Mouse (Mus musculus) lung, postnatal 0 days (tissue): ENCODE results near the gene Acad8. TPM values are rescaled to one million over a fixed set of nuclear protein-coding genes. Genes with fewer than 3 reads are reported as not detected.

ENCODE experiments used
- ATAC-seq: fragments of 200-750 bp; cut with Nextera tagmentation; 2 replicates; pipeline ENCODE4 v1.8.0; 2017; ENCODE audit warnings: moderate library complexity
- DNase-seq: peaks from one replicate; pipeline ENCODE4 v3.0.0-alpha.2; 2016; ENCODE audit warnings: low spot score
- H3K27ac ChIP-seq: fragments of 300-500 bp; sonication (generic); 2 replicates; pipeline ENCODE4 v1.5.1; 2014; ENCODE audit warnings: antibody characterized with exemption, mild to moderate bottlenecking, low read length, mixed read lengths
- H3K27me3 ChIP-seq: fragments of 300-500 bp; sonication (generic); replicated peaks from 2 replicates; pipeline ENCODE4 v1.6.1; 2014; ENCODE audit warnings: low read length, mixed read lengths; ENCODE audit not compliant: insufficient read depth
- H3K36me3 ChIP-seq: fragments of 300-500 bp; sonication (generic); 2 replicates; pipeline ENCODE4 v1.6.1; 2014; ENCODE audit warnings: low read length, mixed read lengths; ENCODE audit not compliant: insufficient read depth
- H3K4me1 ChIP-seq: fragments of 300-500 bp; sonication (generic); 2 replicates; pipeline ENCODE4 v1.6.1; 2014; ENCODE audit warnings: antibody characterized with exemption, low read depth, low read length, mixed read lengths; ENCODE audit not compliant: insufficient read depth
- H3K4me2 ChIP-seq: fragments of 300-500 bp; sonication (generic); replicated peaks from 2 replicates; pipeline ENCODE4 v1.6.1; 2014; ENCODE audit warnings: low read depth, mild to moderate bottlenecking, low read length, moderate library complexity, mixed read lengths
- H3K4me3 ChIP-seq: fragments of 300-500 bp; sonication (generic); 2 replicates; pipeline ENCODE4 v1.5.1; 2014; ENCODE audit warnings: low read depth, low read length
- H3K9ac ChIP-seq: fragments of 300-500 bp; sonication (generic); replicated peaks from 2 replicates; pipeline ENCODE4 v1.6.1; 2014; ENCODE audit warnings: low read depth, mild to moderate bottlenecking
- H3K9me3 ChIP-seq: fragments of 300-500 bp; sonication (generic); 2 replicates; pipeline ENCODE4 v1.6.1; 2016; ENCODE audit warnings: low read length, mixed read lengths
- CTCF ChIP-seq: IDR thresholded peaks from 2 replicates; pipeline ENCODE4 v1.5.1; 2016; ENCODE audit warnings: antibody characterized with exemption, mild to moderate bottlenecking
- EP300 ChIP-seq: IDR thresholded peaks from 2 replicates; pipeline ENCODE4 v1.6.1; 2016; ENCODE audit warnings: antibody characterized with exemption, mild to moderate bottlenecking, control low read depth
- WGBS: fragments of 180-500 bp; shearing (Covaris S2); extraction: QIAGEN DNeasy Blood & Tissue Kit; methylation state at CpG from one replicate; pipeline ENCODE4 v1.1.7; 2014; 5-methylcytosine and 5-hydroxymethylcytosine counted together
- polyA plus RNA-seq: library from polyadenylated mRNA; unstranded; fragments of >200 nt; fragmentation: Nextera tagmentation; extraction: Ambion mirVana; gene quantifications from 2 replicates; pipeline ENCODE4 v1.2.1, GENCODE M21; 2015

The Acad8 gene
- polyA plus RNA-seq, 1 experiment from 2014 or later: 31.6 TPM

- no peak overlapping the region; the same call in 1 of the 2 replicates for H3K4me2 ChIP-seq
- H3K4me3 ChIP-seq: no peak overlapping the region
- H3K27ac ChIP-seq: no peak overlapping the region
- H3K27me3 ChIP-seq: no peaks in the 10 kb centered on the region
- peak; percentile 7 for DNase-seq
- ATAC-seq: no peak
- no peaks in the 10 kb centered on the region for H3K36me3 ChIP-seq
- WGBS: 19% methylated on average over 1 of the region's 1 CpGs
- TF ChIP-seq CTCF: no peak
- TF ChIP-seq EP300: no peak
- no peaks in the 10 kb centered on the region for H3K9me3 ChIP-seq
- no peak overlapping the region for H3K9ac ChIP-seq
- peaks cover 23% of the 10 kb centered on the region; the same call in 1 of the 2 replicates for H3K4me1 ChIP-seq
These were observed 27.3 kb upstream of the Acad8 start for GRCm38 (mm10) chr9:27026708-27027107.

- H3K9ac ChIP-seq: no peak overlapping the region
- H3K4me3 ChIP-seq: no peak overlapping the region
- DNase-seq (no peak), ATAC-seq (no peak)
- 68% methylated on average over 4 of the region's 4 CpGs for WGBS
- peaks cover 20% of the 10 kb centered on the region; the same call in 1 of the 2 replicates for H3K4me1 ChIP-seq
- no peak overlapping the region for H3K27ac ChIP-seq
- no peaks in the 10 kb centered on the region for H3K27me3 ChIP-seq
- H3K4me2 ChIP-seq: no peak overlapping the region
- no peak for TF ChIP-seq CTCF
- no peak for TF ChIP-seq EP300
- no peaks in the 10 kb centered on the region; the same call in 1 of the 2 replicates for H3K36me3 ChIP-seq
- H3K9me3 ChIP-seq: no peaks in the 10 kb centered on the region
These were observed 24.3 kb upstream of the Acad8 start for GRCm38 (mm10) chr9:27023681-27024080.

GRCm38 (mm10) chr9:27018961-27019360 lies 19.6 kb upstream of the Acad8 start:
- Histone ChIP-seq H3K9ac (no peak overlapping the region), H3K4me1 (no peaks in the 10 kb centered on the region), H3K27me3 (no peaks in the 10 kb centered on the region), H3K36me3 (peaks cover 15% of the 10 kb centered on the region), H3K9me3 (no peaks in the 10 kb centered on the region), H3K4me2 (no peak overlapping the region), H3K4me3 (no peak overlapping the region), H3K27ac (no peak overlapping the region)
- 96% methylated on average over 10 of the region's 10 CpGs for WGBS
- TF ChIP-seq EP300: no peak
- no peak for DNase-seq
- no peak for ATAC-seq

- 66% methylated on average over 4 of the region's 4 CpGs for WGBS
These were observed 12.2 kb upstream of the Acad8 start for GRCm38 (mm10) chr9:27011572-27011971.

GRCm38 (mm10) chr9:27009231-27009630 lies 9.9 kb upstream of the Acad8 start:
- Histone ChIP-seq H3K27ac (no peak overlapping the region), H3K27me3 (no peaks in the 10 kb centered on the region), H3K36me3 (peaks cover 45% of the 10 kb centered on the region), H3K9me3 (no peaks in the 10 kb centered on the region), H3K4me1 (no peaks in the 10 kb centered on the region), H3K4me3 (no peak overlapping the region), H3K9ac (no peak overlapping the region), H3K4me2 (no peak overlapping the region)
- no peak for TF ChIP-seq EP300
- no peak for TF ChIP-seq CTCF
- DNase-seq (no peak), ATAC-seq (no peak)
- WGBS: 75% methylated on average over 5 of the region's 5 CpGs

More at GRCm38 (mm10) chr9:27011572-27011971, 12.2 kb upstream of the Acad8 start:
- Histone ChIP-seq H3K36me3 (peaks cover 38% of the 10 kb centered on the region), H3K4me3 (no peak overlapping the region), H3K4me2 (no peak overlapping the region), H3K4me1 (no peaks in the 10 kb centered on the region), H3K27me3 (no peaks in the 10 kb centered on the region), H3K27ac (no peak overlapping the region), H3K9ac (no peak overlapping the region), H3K9me3 (no peaks in the 10 kb centered on the region)
- ATAC-seq: peak; percentile 78
- peak; percentile 64 for DNase-seq
- no peak for TF ChIP-seq EP300
- no peak for TF ChIP-seq CTCF

GRCm38 (mm10) chr9:27006866-27007265 lies 7.5 kb upstream of the Acad8 start:
- Histone ChIP-seq H3K9me3 (no peaks in the 10 kb centered on the region), H3K36me3 (peaks cover 51% of the 10 kb centered on the region), H3K4me1 (no peaks in the 10 kb centered on the region), H3K4me2 (no peak overlapping the region), H3K9ac (no peak overlapping the region), H3K4me3 (no peak overlapping the region), H3K27me3 (no peaks in the 10 kb centered on the region), H3K27ac (no peak overlapping the region)
- no peak for ATAC-seq
- 94% methylated on average over 5 of the region's 5 CpGs for WGBS
- no peak for DNase-seq
- TF ChIP-seq CTCF (no peak), EP300 (no peak)

GRCm38 (mm10) chr9:27005933-27006332 lies 6.6 kb upstream of the Acad8 start:
- no peak overlapping the region for H3K9ac ChIP-seq
- H3K9me3 ChIP-seq: no peaks in the 10 kb centered on the region
- no peak overlapping the region for H3K27ac ChIP-seq
- DNase-seq: no peak
- H3K27me3 ChIP-seq: no peaks in the 10 kb centered on the region
- TF ChIP-seq CTCF (no peak), EP300 (no peak)
- no peak overlapping the region for H3K4me3 ChIP-seq
- 0 out of 2 replicates have a peak, but pooled peaks cover 2% of the 10 kb centered on the region for H3K4me1 ChIP-seq
- no peak overlapping the region for H3K4me2 ChIP-seq
- no peak for ATAC-seq
- peaks cover 51% of the 10 kb centered on the region for H3K36me3 ChIP-seq
- WGBS: 97% methylated on average over 1 of the region's 1 CpGs
